Mouse (Mus musculus) ES-E14 (cell line): Measurements from ENCODE around the gene Ankrd2.

Experiments used
- CHD2 ChIP-seq: IDR thresholded peaks from 2 replicates; pipeline ENCODE4 v1.6.1; 2014; ENCODE audit warnings: mild to moderate bottlenecking, low read depth, low read length, inconsistent platforms
- MAFK ChIP-seq: IDR thresholded peaks from 2 replicates; pipeline ENCODE4 v1.6.1; 2014; ENCODE audit warnings: mild to moderate bottlenecking, low read depth, low read length, inconsistent platforms; ENCODE audit not compliant: insufficient read depth
- ZC3H11A ChIP-seq: IDR thresholded peaks from 2 replicates; pipeline ENCODE4 v1.6.1; 2012; ENCODE audit warnings: low read depth, mild to moderate bottlenecking, inconsistent platforms, low read length, borderline replicate concordance
- ZNF384 ChIP-seq: IDR thresholded peaks from 2 replicates; pipeline ENCODE4 v1.6.1; 2012; ENCODE audit warnings: low read depth, low read length, inconsistent platforms

DNA sequence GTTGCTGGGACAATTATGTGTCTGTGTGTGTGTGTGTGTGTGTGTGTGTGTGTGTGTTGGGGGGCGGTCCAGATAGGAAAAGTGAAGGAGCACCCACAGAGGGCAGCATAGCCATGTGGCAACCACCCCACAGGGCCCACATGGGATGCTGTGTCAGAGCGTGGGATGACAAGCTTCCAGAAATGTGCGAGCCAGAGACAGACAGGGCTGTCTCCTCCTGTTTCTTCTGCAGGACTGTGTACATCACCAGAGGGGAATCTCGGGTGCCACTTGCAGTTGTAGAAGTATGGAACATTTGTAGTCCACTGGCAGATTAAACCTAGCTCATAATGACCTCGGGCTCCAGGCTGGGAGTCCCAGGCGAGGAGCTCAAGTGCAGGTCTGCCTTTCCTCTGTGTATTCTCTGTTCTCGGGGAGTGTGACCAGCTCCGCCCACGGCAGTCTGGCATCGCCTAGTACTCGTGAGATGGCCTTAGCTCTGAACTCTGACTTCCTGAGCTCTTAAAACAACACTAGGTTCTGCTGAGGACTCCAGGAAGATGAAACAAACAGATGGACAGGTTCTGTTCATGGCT lies 832 bp upstream of the Ankrd2 start:
- TF ChIP-seq CHD2 (no peak), ZC3H11A (no peak), MAFK (no peak), ZNF384 (no peak)
